Mouse (Mus musculus) liver, embryonic 18 days (tissue): Measurements from ENCODE around the gene Csrnp1. TPM values are rescaled to one million over a fixed set of nuclear protein-coding genes. Genes with fewer than 3 reads are reported as not detected.

Experiments
- polyA plus RNA-seq: library from polyadenylated mRNA; depleted of rRNA; stranded (reverse); fragments of >200 nt; gene quantifications from 2 replicates; pipeline ENCODE4 v1.2.3, GENCODE M21; 2012; rRNA removed

Csrnp1 gene
- 10.8 and 14.8 TPM in 2 replicates for polyA plus RNA-seq

GRCm38 (mm10) chr9:119984536-119985011 lies at the start of gene Csrnp1:
Gene Csrnp1 (minus strand): TSS chr9:119984658.

DNA sequence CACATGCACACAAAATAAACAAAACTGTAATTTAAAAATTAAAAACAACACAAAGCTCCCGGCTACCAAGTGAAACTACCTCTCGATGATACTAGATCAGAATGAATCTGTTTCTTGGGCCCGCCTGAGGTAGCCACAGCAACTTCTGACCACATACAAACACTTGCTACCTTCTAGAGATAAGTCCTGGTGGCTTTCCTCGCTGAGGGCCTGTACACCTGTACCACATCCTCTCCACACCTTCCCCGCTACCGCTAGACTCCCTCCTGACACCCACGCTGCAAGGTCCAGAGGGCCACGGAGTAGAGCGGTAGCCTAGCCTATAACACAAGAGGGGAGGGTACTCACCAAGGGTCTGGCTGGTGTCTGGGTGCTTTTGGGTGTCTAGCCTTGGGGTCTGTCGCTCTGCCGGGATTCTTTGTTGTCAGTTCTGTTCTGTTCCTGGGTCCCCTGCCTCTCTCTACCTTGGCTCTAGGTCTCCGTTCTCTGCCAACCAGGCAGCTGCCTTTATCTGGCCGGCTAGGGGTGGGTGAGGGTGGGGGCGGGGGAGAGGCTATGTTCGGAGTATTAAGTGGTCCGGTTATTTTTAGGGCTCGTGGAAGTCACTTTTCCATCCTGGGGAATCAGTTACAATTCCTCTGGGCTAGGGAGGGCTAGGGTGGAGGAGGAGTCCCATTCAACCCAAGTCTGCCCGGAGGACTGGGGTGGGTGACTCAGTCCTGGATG lies 38.8 kb upstream of the Csrnp1 start, which contains the start of gene Xirp1:
Xirp1 (minus strand) TSS at position 513 of the 726 bp plus-strand sequence.

GRCm38 (mm10) chr9:119937005-119937773 lies 47.3 kb downstream of the Csrnp1 start, which contains the start of the genes Gorasp1 and Ttc21a:
Gene Gorasp1 (minus strand): TSS chr9:119937565.
Gene Ttc21a (plus strand): TSS chr9:119937606.

Other genes starting within 250 kb of the Csrnp1 start
- under 0.01 and 0.01 TPM in 2 replicates for gene Scn11a, start 159.2 kb downstream of the Csrnp1 start, polyA plus RNA-seq
- 13.9 and 15.6 TPM in 2 replicates for gene Wdr48, start 89.8 kb downstream of the Csrnp1 start, polyA plus RNA-seq
- gene Gorasp1, start 47.1 kb downstream of the Csrnp1 start, polyA plus RNA-seq, result 6.6 and 8.4 TPM in 2 replicates
- gene Ttc21a, start 47.1 kb downstream of the Csrnp1 start, polyA plus RNA-seq, result 0.24 and 0.37 TPM in 2 replicates
- gene Xirp1, start 38.9 kb upstream of the Csrnp1 start, polyA plus RNA-seq, result 0.02 TPM in 2 replicates
- gene Cx3cr1, start 85.2 kb upstream of the Csrnp1 start, polyA plus RNA-seq, result 1.3 and 2.2 TPM in 2 replicates
- not detected in 2 replicates for gene Ccr8, start 107.5 kb upstream of the Csrnp1 start, polyA plus RNA-seq
- 49.3 and 56.4 TPM in 2 replicates for gene Slc25a38, start 125.7 kb upstream of the Csrnp1 start, polyA plus RNA-seq
- 1,276 and 1,383 TPM in 2 replicates for gene Rpsa, start 143.0 kb upstream of the Csrnp1 start, polyA plus RNA-seq
- not detected in 2 replicates for gene Mobp, start 165.0 kb upstream of the Csrnp1 start, polyA plus RNA-seq